Mouse (Mus musculus) stomach, postnatal 0 days (tissue): Measurements from ENCODE around the gene Zfp629.

Experiments used
- CTCF ChIP-seq: IDR thresholded peaks from 2 replicates; pipeline ENCODE4 v1.5.1; 2016; ENCODE audit warnings: antibody characterized with exemption, low read depth, mild to moderate bottlenecking, moderate library complexity
- EP300 ChIP-seq: optimal IDR thresholded peaks from 2 replicates; pipeline ENCODE3; 2016; ENCODE audit warnings: antibody characterized with exemption

- no peak for TF ChIP-seq CTCF
- TF ChIP-seq EP300, result peak; percentile 46
Measured at GRCm38 (mm10) chr7:127614891-127615843, at the start of gene Zfp629.
